Mouse (Mus musculus) lung, postnatal 0 days (tissue): ENCODE measurements around the gene Cx3cl1. TPM values are rescaled to one million over a fixed set of nuclear protein-coding genes. Genes with fewer than 3 reads are reported as not detected.

ENCODE experiments used
- ATAC-seq: fragments of 200-750 bp; cut with Nextera tagmentation; 2 replicates; pipeline ENCODE4 v1.8.0; 2017; ENCODE audit warnings: moderate library complexity
- DNase-seq: peaks from one replicate; pipeline ENCODE4 v3.0.0-alpha.2; 2016; ENCODE audit warnings: low spot score
- H3K27ac ChIP-seq: fragments of 300-500 bp; sonication (generic); 2 replicates; pipeline ENCODE4 v1.5.1; 2014; ENCODE audit warnings: antibody characterized with exemption, mild to moderate bottlenecking, low read length, mixed read lengths
- H3K27me3 ChIP-seq: fragments of 300-500 bp; sonication (generic); replicated peaks from 2 replicates; pipeline ENCODE4 v1.6.1; 2014; ENCODE audit warnings: low read length, mixed read lengths; ENCODE audit not compliant: insufficient read depth
- H3K36me3 ChIP-seq: fragments of 300-500 bp; sonication (generic); 2 replicates; pipeline ENCODE4 v1.6.1; 2014; ENCODE audit warnings: low read length, mixed read lengths; ENCODE audit not compliant: insufficient read depth
- H3K4me1 ChIP-seq: fragments of 300-500 bp; sonication (generic); 2 replicates; pipeline ENCODE4 v1.6.1; 2014; ENCODE audit warnings: antibody characterized with exemption, low read depth, low read length, mixed read lengths; ENCODE audit not compliant: insufficient read depth
- H3K4me2 ChIP-seq: fragments of 300-500 bp; sonication (generic); replicated peaks from 2 replicates; pipeline ENCODE4 v1.6.1; 2014; ENCODE audit warnings: low read depth, mild to moderate bottlenecking, low read length, moderate library complexity, mixed read lengths
- H3K4me3 ChIP-seq: fragments of 300-500 bp; sonication (generic); 2 replicates; pipeline ENCODE4 v1.5.1; 2014; ENCODE audit warnings: low read depth, low read length
- H3K9ac ChIP-seq: fragments of 300-500 bp; sonication (generic); replicated peaks from 2 replicates; pipeline ENCODE4 v1.6.1; 2014; ENCODE audit warnings: low read depth, mild to moderate bottlenecking
- H3K9me3 ChIP-seq: fragments of 300-500 bp; sonication (generic); 2 replicates; pipeline ENCODE4 v1.6.1; 2016; ENCODE audit warnings: low read length, mixed read lengths
- CTCF ChIP-seq: IDR thresholded peaks from 2 replicates; pipeline ENCODE4 v1.5.1; 2016; ENCODE audit warnings: antibody characterized with exemption, mild to moderate bottlenecking
- EP300 ChIP-seq: IDR thresholded peaks from 2 replicates; pipeline ENCODE4 v1.6.1; 2016; ENCODE audit warnings: antibody characterized with exemption, mild to moderate bottlenecking, control low read depth
- WGBS: fragments of 180-500 bp; shearing (Covaris S2); extraction: QIAGEN DNeasy Blood & Tissue Kit; methylation state at CpG from one replicate; pipeline ENCODE4 v1.1.7; 2014; 5-methylcytosine and 5-hydroxymethylcytosine counted together
- polyA plus RNA-seq: library from polyadenylated mRNA; unstranded; fragments of >200 nt; fragmentation: Nextera tagmentation; extraction: Ambion mirVana; gene quantifications from 2 replicates; pipeline ENCODE4 v1.2.1, GENCODE M21; 2015

Gene Cx3cl1
- polyA plus RNA-seq, 1 experiment from 2014 or later, result 8.3 TPM

DNA sequence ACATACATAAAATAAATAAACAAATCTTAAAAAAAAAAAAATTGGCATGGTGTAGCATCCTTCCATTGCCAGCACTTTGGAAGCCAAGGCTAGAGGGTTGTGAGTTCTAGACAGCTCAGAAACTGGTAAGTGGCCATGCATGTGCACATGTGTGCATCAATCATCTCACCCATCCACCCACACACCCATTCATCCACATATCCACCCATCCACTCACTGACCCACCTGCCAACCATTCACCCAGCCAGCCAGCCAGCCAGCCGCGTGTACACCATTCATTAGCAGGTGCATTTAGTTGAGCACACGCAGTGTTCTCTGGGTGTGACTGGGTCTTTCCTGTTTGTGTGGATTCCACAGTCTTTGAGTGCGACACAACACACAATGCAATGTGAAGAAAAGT is 34.0 kb downstream of the Cx3cl1 start:
- no peak for DNase-seq
- WGBS, result 55% methylated on average over 4 of the region's 4 CpGs
- no peak for ATAC-seq

DNA sequence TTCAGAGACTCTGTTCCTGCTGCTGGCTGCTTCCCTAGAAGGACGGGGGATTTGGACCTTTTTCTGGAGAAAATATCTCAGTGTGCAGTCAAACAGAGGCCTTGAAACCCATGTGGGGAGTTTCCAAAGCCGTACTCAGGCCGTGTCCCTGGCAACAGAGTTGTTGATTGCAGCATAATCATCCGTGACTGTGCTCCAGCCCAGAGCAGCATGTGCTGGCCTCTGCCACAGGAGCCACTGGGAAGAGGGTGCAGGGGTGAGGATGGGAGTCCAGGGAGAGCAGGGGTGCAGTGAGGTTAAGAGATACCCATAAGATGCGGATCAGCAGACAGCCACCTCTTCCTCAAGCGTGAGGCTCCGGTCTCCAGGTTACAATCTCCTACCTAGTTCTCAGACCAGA is 35.7 kb downstream of the Cx3cl1 start:
- no peak overlapping the region for H3K9ac ChIP-seq
- no peak overlapping the region for H3K4me2 ChIP-seq
- ATAC-seq (no peak), DNase-seq (no peak)
- no peak for TF ChIP-seq EP300
- H3K27ac ChIP-seq, result no peak overlapping the region
- H3K4me3 ChIP-seq, result no peak overlapping the region
- no peaks in the 10 kb centered on the region for H3K27me3 ChIP-seq
- H3K4me1 ChIP-seq, result no peaks in the 10 kb centered on the region
- WGBS, result 64% methylated on average over 7 of the region's 7 CpGs
- no peaks in the 10 kb centered on the region for H3K9me3 ChIP-seq
- no peaks in the 10 kb centered on the region for H3K36me3 ChIP-seq

More for the DNA sequence above, 34.0 kb downstream of the Cx3cl1 start:
- Histone ChIP-seq H3K9me3 (no peaks in the 10 kb centered on the region), H3K27ac (no peak overlapping the region), H3K4me2 (no peak overlapping the region), H3K4me3 (no peak overlapping the region), H3K27me3 (no peaks in the 10 kb centered on the region), H3K9ac (no peak overlapping the region), H3K4me1 (no peaks in the 10 kb centered on the region), H3K36me3 (no peaks in the 10 kb centered on the region)
- TF ChIP-seq EP300, result no peak
- TF ChIP-seq CTCF, result no peak

DNA sequence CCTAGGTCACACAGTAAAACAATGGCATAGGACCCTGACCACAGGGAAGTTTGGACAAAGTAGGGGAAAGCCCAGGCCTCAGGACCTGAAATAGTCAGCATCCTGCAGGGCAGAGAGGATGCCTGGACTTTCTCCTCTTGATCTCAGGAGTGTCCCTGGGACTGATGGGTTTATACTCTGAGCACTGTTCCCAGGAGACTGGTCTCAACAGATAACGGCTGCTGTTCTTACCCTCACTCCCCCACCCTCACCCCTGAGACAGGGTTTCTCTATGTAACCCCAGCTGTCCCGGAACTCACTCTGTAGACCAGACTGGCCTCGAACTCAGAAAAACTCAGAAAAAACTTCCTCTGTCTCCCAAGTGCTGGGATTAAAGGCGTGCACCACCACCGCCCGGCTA is 36.6 kb downstream of the Cx3cl1 start:
- H3K27me3 ChIP-seq, result no peaks in the 10 kb centered on the region
- H3K9ac ChIP-seq, result no peak overlapping the region
- WGBS, result 76% methylated on average over 6 of the region's 6 CpGs
- no peaks in the 10 kb centered on the region for H3K4me1 ChIP-seq
- no peak overlapping the region for H3K27ac ChIP-seq
- no peaks in the 10 kb centered on the region for H3K36me3 ChIP-seq
- no peak overlapping the region for H3K4me3 ChIP-seq
- no peaks in the 10 kb centered on the region for H3K9me3 ChIP-seq
- no peak overlapping the region for H3K4me2 ChIP-seq
- DNase-seq, result no peak
- TF ChIP-seq EP300, result no peak
- no peak for TF ChIP-seq CTCF
- no peak for ATAC-seq

DNA sequence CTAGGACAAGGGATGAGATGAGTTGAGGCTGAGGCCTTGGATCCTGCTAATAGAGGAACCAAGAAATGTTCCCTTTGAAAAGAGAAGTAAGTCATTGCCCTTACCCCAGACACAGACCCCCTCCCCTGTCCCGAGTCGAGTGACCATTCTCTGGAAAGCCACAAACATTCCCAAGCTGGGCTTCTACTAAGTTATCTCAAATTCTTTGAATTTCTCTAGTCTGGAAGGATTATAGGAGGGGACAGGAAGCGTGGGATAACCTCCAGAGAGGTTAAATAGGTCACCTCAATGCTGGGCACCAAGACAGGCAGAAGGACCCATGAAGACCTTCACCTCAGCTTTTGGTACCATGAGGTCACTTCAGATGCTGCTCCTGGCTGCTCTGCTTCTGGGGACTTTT is 38.3 kb downstream of the Cx3cl1 start, which contains the start of gene Ccl17:
Gene Ccl17, plus strand, starts transcription at position 301 of the 400 bp plus-strand sequence.
- H3K36me3 ChIP-seq, result no peaks in the 10 kb centered on the region
- no peak within 1 kb of the TSS for H3K4me2 ChIP-seq
- H3K4me3 ChIP-seq, result no peak within 1 kb of the TSS

DNA sequence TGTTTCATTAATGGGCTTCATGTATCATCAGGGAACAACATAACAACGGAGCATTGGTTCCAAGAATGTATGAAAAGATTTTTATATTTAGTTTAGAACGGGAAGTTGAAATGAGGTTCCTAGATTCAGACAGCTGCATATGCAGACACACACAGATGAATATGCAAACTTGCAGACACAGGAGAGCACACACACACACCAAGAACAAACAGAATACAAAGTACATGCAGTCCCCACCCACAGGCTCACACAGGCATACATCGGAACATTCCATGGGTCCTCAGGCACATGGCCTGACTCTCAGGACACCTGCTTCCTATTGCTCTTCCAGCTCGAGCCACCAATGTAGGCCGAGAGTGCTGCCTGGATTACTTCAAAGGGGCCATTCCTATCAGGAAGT is 39.0 kb downstream of the Cx3cl1 start:
- no peak for DNase-seq
- Histone ChIP-seq H3K36me3 (no peaks in the 10 kb centered on the region), H3K27me3 (no peaks in the 10 kb centered on the region), H3K4me2 (no peak overlapping the region), H3K9ac (no peak overlapping the region), H3K9me3 (no peaks in the 10 kb centered on the region), H3K4me1 (no peaks in the 10 kb centered on the region), H3K27ac (no peak overlapping the region), H3K4me3 (no peak overlapping the region)
- 58% methylated on average over 5 of the region's 5 CpGs for WGBS
- ATAC-seq, result no peak
- TF ChIP-seq EP300 (no peak), CTCF (no peak)

More for the DNA sequence above, 38.3 kb downstream of the Cx3cl1 start, which contains the start of gene Ccl17:
- H3K4me1 ChIP-seq, result no peaks in the 10 kb centered on the region
- 46% methylated on average over 3 of the region's 3 CpGs for WGBS
- H3K27me3 ChIP-seq, result no peaks in the 10 kb centered on the region
- H3K9ac ChIP-seq, result no peak within 1 kb of the TSS
- ATAC-seq (no peak), DNase-seq (no peak)
- no peaks in the 10 kb centered on the region for H3K9me3 ChIP-seq
- no peak within 1 kb of the TSS for H3K27ac ChIP-seq
- TF ChIP-seq CTCF, result no peak
- no peak for TF ChIP-seq EP300

DNA sequence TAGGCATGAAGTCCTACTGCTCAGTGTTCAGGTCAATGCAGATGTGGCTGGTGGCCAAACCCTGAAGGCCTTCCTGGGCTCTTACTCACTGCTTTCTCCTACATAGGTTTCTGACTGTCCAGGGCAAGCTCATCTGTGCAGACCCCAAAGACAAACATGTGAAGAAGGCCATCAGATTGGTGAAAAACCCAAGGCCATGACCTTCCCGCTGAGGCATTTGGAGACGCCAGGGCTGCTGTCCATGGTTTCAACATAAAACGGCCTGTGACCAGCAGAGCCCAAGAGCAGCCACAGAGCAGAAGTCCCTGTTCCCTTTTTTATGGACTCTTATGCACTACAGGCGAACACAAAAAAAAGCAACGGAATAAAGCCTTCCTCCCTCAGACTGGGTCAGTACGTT is 39.8 kb downstream of the Cx3cl1 start:
- TF ChIP-seq EP300 (no peak), CTCF (no peak)
- DNase-seq (no peak), ATAC-seq (no peak)
- Histone ChIP-seq H3K27me3 (no peaks in the 10 kb centered on the region), H3K9me3 (no peaks in the 10 kb centered on the region), H3K9ac (no peak overlapping the region), H3K36me3 (no peaks in the 10 kb centered on the region), H3K4me3 (no peak overlapping the region), H3K4me2 (no peak overlapping the region), H3K4me1 (no peaks in the 10 kb centered on the region), H3K27ac (no peak overlapping the region)
- 72% methylated on average over 6 of the region's 6 CpGs for WGBS

DNA sequence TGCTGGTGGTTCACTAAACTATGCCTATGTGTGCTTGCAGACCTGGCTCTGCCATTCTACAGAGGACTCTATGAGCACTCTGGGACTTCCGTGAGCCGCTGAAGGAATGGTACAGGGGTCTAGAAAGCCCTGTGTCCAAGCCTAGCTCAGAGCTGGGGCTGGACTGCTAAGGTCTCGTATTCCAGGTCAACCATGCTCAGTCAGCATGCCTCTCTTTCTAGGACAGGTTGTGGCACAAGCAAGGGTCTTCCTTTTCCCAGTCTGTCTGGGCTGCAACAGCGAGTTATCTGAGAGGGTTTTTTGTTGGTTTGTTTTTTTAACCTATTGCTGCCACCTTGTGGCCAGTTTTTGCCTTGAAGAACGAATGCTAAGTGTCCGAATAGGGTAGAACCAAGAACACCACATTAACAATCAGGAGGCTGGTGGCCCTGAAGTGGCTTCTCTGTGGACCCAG is 40.9 kb downstream of the Cx3cl1 start:
- Histone ChIP-seq H3K9me3 (no peaks in the 10 kb centered on the region), H3K36me3 (no peaks in the 10 kb centered on the region), H3K4me1 (no peaks in the 10 kb centered on the region), H3K9ac (no peak overlapping the region), H3K4me3 (no peak overlapping the region), H3K27me3 (no peaks in the 10 kb centered on the region), H3K27ac (no peak overlapping the region), H3K4me2 (no peak overlapping the region)
- 29% methylated on average over 6 of the region's 6 CpGs for WGBS
- DNase-seq (peak; percentile 89), ATAC-seq (peak; percentile 69)
- TF ChIP-seq CTCF, result peak; percentile 78
- no peak for TF ChIP-seq EP300
